Mouse (Mus musculus): ENCODE results near the gene Dnajb14.

GRCm38 (mm10) chr3:137860394-137861170 lies 6.9 kb upstream of the Dnajb14 start:
- TF ChIP-seq USF1 (IDR thresholded peaks at IDR 0.05; ENCODE audit: low read depth) (no peak), POLR2A (IDR thresholded peaks at IDR 0.05; ENCODE audit: insufficient read length, low read depth) (no peak), POLR2AphosphoS2 (IDR thresholded peaks at IDR 0.05; ENCODE audit: insufficient read length, low read depth) (no peak), SRF (IDR thresholded peaks at IDR 0.05; ENCODE audit: control insufficient read depth, insufficient read length, low read depth) (no peak), CEBPB (IDR thresholded peaks at IDR 0.05; ENCODE audit: insufficient read depth, poor library complexity, severe bottlenecking) (0 out of 2 replicates have a peak, but pooled peaks have one; percentile 3), MYOG (IDR thresholded peaks at IDR 0.05; ENCODE audit: control insufficient read depth in 1 of 3, insufficient read depth in 1 of 3, insufficient read length in 2 of 3, low read depth in 2 of 3) (no peak), MYOD1 (IDR thresholded peaks at IDR 0.05; ENCODE audit: control insufficient read depth in 1 of 3, insufficient read length in 2 of 3, low read depth in 2 of 3) (no peak), MAX (IDR thresholded peaks at IDR 0.05; ENCODE audit: low read depth) (no peak), TCF12 (IDR thresholded peaks at IDR 0.05; ENCODE audit: insufficient read depth, poor library complexity, severe bottlenecking) (no peak), E2F4 (IDR thresholded peaks at IDR 0.05; ENCODE audit: insufficient read depth) (no peak), REST (IDR thresholded peaks at IDR 0.05; ENCODE audit: insufficient read depth, insufficient read length) (no peak), TCF3 (IDR thresholded peaks at IDR 0.05; ENCODE audit: insufficient read length, low read depth) (no peak)

All from myocyte (in vitro differentiated cells).